Mouse (Mus musculus): ENCODE data around the gene Itpripl2. TPM values are rescaled to one million over a fixed set of nuclear protein-coding genes. Genes with fewer than 3 reads are reported as not detected.

The Itpripl2 gene
- polyA plus RNA-seq, 1 experiment from 2014 or later = 0.96 TPM

Other genes with a start within 250 kb of the Itpripl2 start
- gene Smg1, start 248.3 kb downstream of the Itpripl2 start, polyA plus RNA-seq (2015; fragmentation: Nextera tagmentation; extraction: Ambion mirVana) = 5.1 and 5.7 TPM in 2 replicates
- 0.23 and 0.24 TPM in 2 replicates for gene Syt17, start 43.8 kb downstream of the Itpripl2 start, polyA plus RNA-seq (2015; fragmentation: Nextera tagmentation; extraction: Ambion mirVana)
- 31.5 and 32.7 TPM in 2 replicates for gene Coq7, start 41.4 kb upstream of the Itpripl2 start, polyA plus RNA-seq (2015; fragmentation: Nextera tagmentation; extraction: Ambion mirVana)
- 0.26 and 0.53 TPM in 2 replicates for gene Tmc7, start 92.8 kb upstream of the Itpripl2 start, polyA plus RNA-seq (2015; fragmentation: Nextera tagmentation; extraction: Ambion mirVana)
- 0.05 and 0.28 TPM in 2 replicates for gene Tmc5, start 105.3 kb upstream of the Itpripl2 start, polyA plus RNA-seq (2015; fragmentation: Nextera tagmentation; extraction: Ambion mirVana)
- gene Gde1, start 213.8 kb upstream of the Itpripl2 start, polyA plus RNA-seq (2015; fragmentation: Nextera tagmentation; extraction: Ambion mirVana) = 35.9 and 37.9 TPM in 2 replicates
- 8.3 and 8.9 TPM in 2 replicates for gene Ccp110, start 220.6 kb upstream of the Itpripl2 start, polyA plus RNA-seq (2015; fragmentation: Nextera tagmentation; extraction: Ambion mirVana)
- 29.9 and 31.3 TPM in 2 replicates for gene Vps35l, start 248.3 kb upstream of the Itpripl2 start, polyA plus RNA-seq (2015; fragmentation: Nextera tagmentation; extraction: Ambion mirVana)